Mouse (Mus musculus): ENCODE data around the gene Ltk.
A peak's percentile ranks its signal among the peaks of the same experiment; 100 is the strongest.

Ltk gene

GRCm38 (mm10) chr2:119760251-119760650, at the start of gene Ltk:
TSS of gene Ltk (minus strand) at chr2:119760431.
- H3K36me3 ChIP-seq (ENCODE audit: control insufficient read depth, insufficient read depth, low read length, poor library complexity, severe bottlenecking): no peaks in the 10 kb centered on the region
- no peak for DNase-seq (ENCODE audit: low read depth, low spot score)
- no peaks in the 10 kb centered on the region for H3K27me3 ChIP-seq (ENCODE audit: control insufficient read depth, insufficient read depth, low read length, poor library complexity, severe bottlenecking)

- no peak for DNase-seq (ENCODE audit: low read depth, low spot score)
- H3K36me3 ChIP-seq (ENCODE audit: control insufficient read depth, insufficient read depth, low read length, poor library complexity, severe bottlenecking): no peaks in the 10 kb centered on the region
- no peaks in the 10 kb centered on the region for H3K27me3 ChIP-seq (ENCODE audit: control insufficient read depth, insufficient read depth, low read length, poor library complexity, severe bottlenecking)
Observed at GRCm38 (mm10) chr2:119808881-119809280, 48.6 kb upstream of the Ltk start.

- no peak for DNase-seq (ENCODE audit: low read depth, low spot score)
- H3K27me3 ChIP-seq (ENCODE audit: control insufficient read depth, insufficient read depth, low read length, poor library complexity, severe bottlenecking): no peaks in the 10 kb centered on the region
- no peaks in the 10 kb centered on the region for H3K36me3 ChIP-seq (ENCODE audit: control insufficient read depth, insufficient read depth, low read length, poor library complexity, severe bottlenecking)
Observed at GRCm38 (mm10) chr2:119808438-119808837, 48.2 kb upstream of the Ltk start.

GRCm38 (mm10) chr2:119805536-119805935, 45.3 kb upstream of the Ltk start:
- H3K27me3 ChIP-seq (ENCODE audit: control insufficient read depth, insufficient read depth, low read length, poor library complexity, severe bottlenecking): no peaks in the 10 kb centered on the region
- H3K36me3 ChIP-seq (ENCODE audit: control insufficient read depth, insufficient read depth, low read length, poor library complexity, severe bottlenecking): no peaks in the 10 kb centered on the region
- DNase-seq (ENCODE audit: low read depth, low spot score): no peak

- DNase-seq (ENCODE audit: low read depth, low spot score): no peak
- Histone ChIP-seq H3K27me3 (ENCODE audit: control insufficient read depth, insufficient read depth, low read length, poor library complexity, severe bottlenecking) (no peaks in the 10 kb centered on the region), H3K36me3 (ENCODE audit: control insufficient read depth, insufficient read depth, low read length, poor library complexity, severe bottlenecking) (no peaks in the 10 kb centered on the region)
Observed at GRCm38 (mm10) chr2:119804776-119805175, 44.5 kb upstream of the Ltk start.

- Histone ChIP-seq H3K36me3 (ENCODE audit: control insufficient read depth, insufficient read depth, low read length, poor library complexity, severe bottlenecking) (no peaks in the 10 kb centered on the region), H3K27me3 (ENCODE audit: control insufficient read depth, insufficient read depth, low read length, poor library complexity, severe bottlenecking) (no peaks in the 10 kb centered on the region)
- DNase-seq (ENCODE audit: low read depth, low spot score): no peak
Observed at GRCm38 (mm10) chr2:119804275-119804628, 44.0 kb upstream of the Ltk start.

- DNase-seq (ENCODE audit: low read depth, low spot score): no peak
- no peaks in the 10 kb centered on the region for H3K36me3 ChIP-seq (ENCODE audit: control insufficient read depth, insufficient read depth, low read length, poor library complexity, severe bottlenecking)
- no peaks in the 10 kb centered on the region for H3K27me3 ChIP-seq (ENCODE audit: control insufficient read depth, insufficient read depth, low read length, poor library complexity, severe bottlenecking)
Observed at GRCm38 (mm10) chr2:119803618-119804274, 43.5 kb upstream of the Ltk start.

- no peaks in the 10 kb centered on the region for H3K27me3 ChIP-seq (ENCODE audit: control insufficient read depth, insufficient read depth, low read length, poor library complexity, severe bottlenecking)
Observed at GRCm38 (mm10) chr2:119802767-119803617, 42.8 kb upstream of the Ltk start.

GRCm38 (mm10) chr2:119800876-119801846, 40.9 kb upstream of the Ltk start:
- no peaks in the 10 kb centered on the region for H3K27me3 ChIP-seq (ENCODE audit: control insufficient read depth, insufficient read depth, low read length, poor library complexity, severe bottlenecking)
- no peak for DNase-seq (ENCODE audit: low read depth, low spot score)
- H3K36me3 ChIP-seq (ENCODE audit: control insufficient read depth, insufficient read depth, low read length, poor library complexity, severe bottlenecking): no peaks in the 10 kb centered on the region

More at GRCm38 (mm10) chr2:119802767-119803617, 42.8 kb upstream of the Ltk start:
- H3K36me3 ChIP-seq (ENCODE audit: control insufficient read depth, insufficient read depth, low read length, poor library complexity, severe bottlenecking): no peaks in the 10 kb centered on the region
- DNase-seq (ENCODE audit: low read depth, low spot score): no peak

GRCm38 (mm10) chr2:119799961-119800550, 39.8 kb upstream of the Ltk start:
- H3K27me3 ChIP-seq (ENCODE audit: control insufficient read depth, insufficient read depth, low read length, poor library complexity, severe bottlenecking): no peaks in the 10 kb centered on the region
- DNase-seq (ENCODE audit: low read depth, low spot score): peak; percentile 31
- H3K36me3 ChIP-seq (ENCODE audit: control insufficient read depth, insufficient read depth, low read length, poor library complexity, severe bottlenecking): no peaks in the 10 kb centered on the region

- peak; percentile 51 for DNase-seq (ENCODE audit: low read depth, low spot score)
- H3K27me3 ChIP-seq (ENCODE audit: control insufficient read depth, insufficient read depth, low read length, poor library complexity, severe bottlenecking): no peaks in the 10 kb centered on the region
- no peaks in the 10 kb centered on the region for H3K36me3 ChIP-seq (ENCODE audit: control insufficient read depth, insufficient read depth, low read length, poor library complexity, severe bottlenecking)
Observed at GRCm38 (mm10) chr2:119799181-119799960, 39.1 kb upstream of the Ltk start.

- Histone ChIP-seq H3K27me3 (ENCODE audit: control insufficient read depth, insufficient read depth, low read length, poor library complexity, severe bottlenecking) (no peaks in the 10 kb centered on the region), H3K36me3 (ENCODE audit: control insufficient read depth, insufficient read depth, low read length, poor library complexity, severe bottlenecking) (no peaks in the 10 kb centered on the region)
- peak; percentile 48 for DNase-seq (ENCODE audit: low read depth, low spot score)
Observed at GRCm38 (mm10) chr2:119798246-119798927, 38.2 kb upstream of the Ltk start.

- H3K36me3 ChIP-seq (ENCODE audit: control insufficient read depth, insufficient read depth, low read length, poor library complexity, severe bottlenecking): no peaks in the 10 kb centered on the region
- no peak for DNase-seq (ENCODE audit: low read depth, low spot score)
- H3K27me3 ChIP-seq (ENCODE audit: control insufficient read depth, insufficient read depth, low read length, poor library complexity, severe bottlenecking): no peaks in the 10 kb centered on the region
Observed at GRCm38 (mm10) chr2:119797279-119797783, 37.1 kb upstream of the Ltk start, which contains the start of gene Tyro3. TSS of gene Tyro3 (plus strand) at chr2:119797733.

All from splenic B cell, adult 2 months (primary cell).